Mouse (Mus musculus) heart, postnatal 36 days (tissue): ENCODE measurements around the gene Btbd19. TPM values are rescaled to one million over a fixed set of nuclear protein-coding genes. Genes with fewer than 3 reads are reported as not detected.

Experiments
- DNase-seq, 2 experiments: peaks; one replicate each; pipeline ENCODE4 v3.0.0; 2021 to 2022
- intact Hi-C: fragments of 180-260 bp; cut with DNase I; formaldehyde crosslinking; loops from one replicate; pipeline ENCODE4 v1.15.1; 2025
- total RNA-seq, 2 experiments: library from RNA; stranded (reverse); gene quantifications; 2 replicates each; pipeline ENCODE4 v1.2.3; 2021

Btbd19 gene
- total RNA-seq, 2 experiments from 2014 or later = 1.8 to 2.4 TPM

GRCm38 (mm10) chr4:117138295-117139216 lies 13.0 kb upstream of the Btbd19 start:
- intact Hi-C loops = loop anchor here (2.0 to 5.0 kb wide), 3 partner anchors 18 to 311 kb away; no protein-coding TSS in a partner anchor

GRCm38 (mm10) chr4:117136034-117136433 lies 10.5 kb upstream of the Btbd19 start:
- intact Hi-C loops = loop anchor here (5.0 kb wide), 1 partner anchor 309 kb away; no protein-coding TSS in a partner anchor
- no peak for DNase-seq

More at GRCm38 (mm10) chr4:117138295-117139216, 13.0 kb upstream of the Btbd19 start:
- DNase-seq = no peak

- no peak for DNase-seq
- intact Hi-C loops = loop anchor here (2.0 kb wide), 1 partner anchor 140 kb away; the partner anchor contains the start of genes Hectd3 and Urod
These were observed 9.1 kb upstream of the Btbd19 start for GRCm38 (mm10) chr4:117134601-117134995.

GRCm38 (mm10) chr4:117133817-117134600 lies 8.5 kb upstream of the Btbd19 start, which contains the start of gene Plk3:
TSS of gene Plk3 (minus strand) at chr4:117133963.
- peak; percentile 98 for DNase-seq
- intact Hi-C loops = loop anchor here (2.0 kb wide), 1 partner anchor 139 kb away; the partner anchor contains the start of genes Hectd3 and Urod

GRCm38 (mm10) chr4:117133366-117133796 lies 7.9 kb upstream of the Btbd19 start:
- peak; percentile 21 to 24 for DNase-seq
- intact Hi-C loops = no loop called here

- no peak for DNase-seq
- intact Hi-C loops = no loop called here
These were observed 7.2 kb upstream of the Btbd19 start for GRCm38 (mm10) chr4:117132794-117133143.

GRCm38 (mm10) chr4:117131890-117132793 lies 6.6 kb upstream of the Btbd19 start:
- intact Hi-C loops = no loop called here
- DNase-seq = no peak

GRCm38 (mm10) chr4:117131198-117131597 lies 5.7 kb upstream of the Btbd19 start:
- intact Hi-C loops = no loop called here
- DNase-seq = no peak

- intact Hi-C loops = no loop called here
- no peak for DNase-seq
These were observed 5.3 kb upstream of the Btbd19 start for GRCm38 (mm10) chr4:117130790-117131189.

GRCm38 (mm10) chr4:117127991-117128686 lies 2.6 kb upstream of the Btbd19 start:
- intact Hi-C loops = no loop called here
- DNase-seq = no peak

GRCm38 (mm10) chr4:117126675-117127290 lies 1.3 kb upstream of the Btbd19 start, which contains the start of gene Tctex1d4:
TSS of gene Tctex1d4 (plus strand) at chr4:117126794.
- intact Hi-C loops = no loop called here
- peak; percentile 28 to 30 for DNase-seq

GRCm38 (mm10) chr4:117125910-117126674 lies 567 bp upstream of the Btbd19 start:
- DNase-seq = peak; percentile 80 to 82
- intact Hi-C loops = no loop called here

GRCm38 (mm10) chr4:117124518-117125347 lies 792 bp downstream of the Btbd19 start:
- intact Hi-C loops = no loop called here
- DNase-seq = peak; percentile 40 to 66

- intact Hi-C loops = no loop called here
- DNase-seq = no peak
These were observed 1.4 kb downstream of the Btbd19 start for GRCm38 (mm10) chr4:117124218-117124517.

GRCm38 (mm10) chr4:117123546-117124217 lies 1.8 kb downstream of the Btbd19 start:
- no peak for DNase-seq
- intact Hi-C loops = no loop called here

- intact Hi-C loops = no loop called here
- DNase-seq = no peak
These were observed 3.3 kb downstream of the Btbd19 start for GRCm38 (mm10) chr4:117122209-117122608.
